Mouse (Mus musculus) left cerebral cortex, postnatal 36 days (tissue): ENCODE measurements around the gene Tmem217. TPM values are rescaled to one million over a fixed set of nuclear protein-coding genes. Genes with fewer than 3 reads are reported as not detected.
"Not testable (repeated sequence)": the region's sequence is repeated elsewhere in the genome, so short reads cannot be mapped to it uniquely, and the experiment has no call there.

Experiments used
- DNase-seq, 2 experiments: peaks; one replicate each; pipeline ENCODE4 v3.0.0; 2021 to 2022; ENCODE audit warnings: low spot score in 2 of 2, mixed read lengths in 1 of 2
- intact Hi-C: fragments of 180-260 bp; cut with DNase I; formaldehyde crosslinking; loops from one replicate; pipeline ENCODE4 v1.15.1; 2025
- total RNA-seq, 2 experiments: library from RNA; stranded (reverse); gene quantifications; 2 replicates each; pipeline ENCODE4 v1.2.3; 2021

Tmem217 gene
- total RNA-seq, 2 experiments from 2014 or later: not detected

- intact Hi-C loops: loop anchor here (5.0 kb wide), 2 partner anchors 128 to 243 kb away; partner anchors contain the start of gene BC004004
- DNase-seq: no peak
These were observed 41.5 kb downstream of the Tmem217 start for GRCm38 (mm10) chr17:29510691-29511090.

DNA sequence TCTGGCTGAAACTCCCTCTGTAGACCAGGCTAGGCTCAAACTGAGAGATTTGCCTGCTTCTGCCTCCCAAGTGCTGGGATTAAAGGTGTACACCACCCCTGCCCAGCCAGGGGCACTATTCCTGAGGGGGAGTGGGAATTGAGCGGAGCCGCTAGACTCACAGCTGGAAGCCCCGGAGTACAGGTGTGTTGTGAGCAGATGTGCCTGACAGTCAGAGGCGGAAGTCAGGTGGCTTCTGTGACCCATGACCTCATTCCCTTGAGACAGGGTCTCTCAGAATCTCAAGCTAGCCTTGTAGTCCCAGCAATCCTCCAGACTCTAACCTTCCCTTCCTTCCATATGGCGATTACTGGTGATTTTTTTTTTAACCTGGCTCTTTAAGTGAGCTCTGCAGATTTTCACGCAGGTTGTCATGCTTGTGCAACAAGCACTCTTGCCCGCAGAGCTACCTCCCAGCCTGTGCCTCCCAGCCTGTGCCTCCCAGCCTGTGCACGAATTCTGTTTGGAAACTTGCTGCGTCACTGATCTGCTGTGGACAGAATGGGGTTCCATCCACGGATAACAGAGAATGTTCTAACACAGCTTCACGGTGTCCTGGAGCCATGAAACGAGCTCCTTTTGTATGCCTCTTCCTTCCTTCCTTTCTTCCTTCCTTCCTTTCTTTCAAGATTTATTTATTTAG, 43.1 kb downstream of the Tmem217 start:
- no peak for DNase-seq
- intact Hi-C loops: no loop called here

- no peak for DNase-seq
- intact Hi-C loops: no loop called here
These were observed 48.5 kb downstream of the Tmem217 start for GRCm38 (mm10) chr17:29503700-29504099.

GRCm38 (mm10) chr17:29502669-29503665, 49.2 kb downstream of the Tmem217 start:
- intact Hi-C loops: no loop called here
- DNase-seq: no peak

- no peak for DNase-seq
- intact Hi-C loops: no loop called here
These were observed 50.0 kb downstream of the Tmem217 start for GRCm38 (mm10) chr17:29502005-29502668.

- intact Hi-C loops: no loop called here
- no peak for DNase-seq
These were observed 51.2 kb downstream of the Tmem217 start for GRCm38 (mm10) chr17:29500802-29501469.

DNA sequence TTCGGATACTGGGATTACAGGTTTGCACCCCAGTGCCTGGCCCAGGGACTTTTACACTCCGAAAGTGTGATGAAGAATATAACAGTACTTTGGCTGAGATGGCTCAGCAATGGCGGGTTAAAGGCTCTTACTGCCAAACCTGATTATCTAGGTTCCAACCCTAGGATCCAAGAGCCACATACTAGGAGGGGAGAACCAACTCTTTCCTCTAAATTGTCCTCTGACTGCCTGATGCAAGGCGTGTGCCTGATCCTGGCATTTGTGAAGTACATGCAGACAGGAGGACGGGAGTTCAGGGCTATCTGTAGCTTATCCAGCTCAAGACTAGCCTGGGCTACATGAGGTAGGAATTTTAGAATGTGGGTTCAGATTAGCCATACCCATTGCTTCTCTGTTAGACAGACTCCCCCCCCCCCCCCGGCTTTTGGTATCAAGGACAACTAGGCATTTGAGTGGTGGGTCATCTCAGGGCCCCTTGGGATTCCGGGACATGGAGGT, 51.9 kb downstream of the Tmem217 start:
- no peak for DNase-seq
- intact Hi-C loops: no loop called here

GRCm38 (mm10) chr17:29499511-29499910, 52.7 kb downstream of the Tmem217 start:
- intact Hi-C loops: no loop called here

DNA sequence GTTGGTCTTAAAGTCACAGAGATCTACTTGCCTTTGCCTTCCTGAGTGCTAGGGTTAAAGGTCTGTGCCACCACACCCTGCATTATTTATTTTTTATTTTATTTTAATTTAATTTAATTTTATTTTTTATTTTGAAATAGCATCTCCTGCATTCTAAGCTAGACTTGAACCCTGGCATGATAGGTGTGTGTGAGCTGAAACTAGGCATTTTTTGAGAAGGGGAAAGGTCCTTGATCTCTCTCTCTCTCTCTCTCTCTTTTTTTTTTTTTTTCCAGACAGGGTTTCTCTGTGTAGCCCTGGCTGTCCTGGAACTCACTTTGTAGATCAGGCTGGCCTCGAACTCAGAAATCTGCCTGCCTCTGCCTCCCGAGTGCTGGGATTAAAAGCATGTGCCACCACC, 53.2 kb downstream of the Tmem217 start:
- DNase-seq, intact Hi-C loops: not testable (repeated sequence)

More at GRCm38 (mm10) chr17:29499511-29499910, 52.7 kb downstream of the Tmem217 start:
- DNase-seq: no peak

DNA sequence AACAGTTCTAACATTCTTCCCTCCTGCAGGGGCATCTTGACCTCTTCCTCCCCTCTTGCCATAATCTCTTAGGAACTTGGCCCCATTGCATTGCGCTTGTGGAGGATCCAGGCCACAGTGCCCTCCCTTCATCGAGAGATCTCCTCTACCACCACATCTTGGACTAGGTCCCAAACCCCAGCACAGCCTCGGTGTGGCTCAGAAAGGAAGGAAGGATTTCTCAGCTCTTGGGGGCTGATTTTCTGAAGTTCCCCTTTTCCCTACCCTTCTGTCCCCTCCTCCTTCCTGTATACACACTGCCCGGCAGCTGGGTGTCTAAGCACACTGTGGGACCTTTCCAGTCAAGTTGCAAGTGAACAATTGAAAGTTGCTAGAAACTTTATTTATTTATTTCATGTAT, 54.2 kb downstream of the Tmem217 start:
- intact Hi-C loops: no loop called here
- no peak for DNase-seq

GRCm38 (mm10) chr17:29497481-29497880, 54.7 kb downstream of the Tmem217 start:
- DNase-seq, intact Hi-C loops: not testable (repeated sequence)

- no peak for DNase-seq
- intact Hi-C loops: no loop called here
These were observed 55.2 kb downstream of the Tmem217 start for GRCm38 (mm10) chr17:29497071-29497354.

GRCm38 (mm10) chr17:29496211-29497070, 55.7 kb downstream of the Tmem217 start:
- intact Hi-C loops: no loop called here
- no peak for DNase-seq

DNA sequence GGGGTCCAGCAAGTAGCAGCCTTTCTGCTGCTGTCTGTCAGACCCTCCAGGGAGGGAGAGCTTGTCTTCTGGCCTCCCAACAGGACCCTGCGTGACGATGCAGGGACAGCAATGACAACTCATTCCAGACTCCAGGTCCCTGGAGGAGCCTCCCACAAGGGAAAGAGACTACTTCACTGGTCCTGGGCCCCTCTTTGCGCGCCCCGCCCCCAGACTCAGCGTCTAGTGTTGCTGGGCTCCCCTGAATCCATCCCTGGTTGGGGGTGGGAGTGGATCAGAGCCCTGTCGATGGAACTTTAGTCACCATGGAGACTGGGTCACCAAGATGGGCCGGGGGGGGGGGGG, 57.5 kb downstream of the Tmem217 start:
- no peak for DNase-seq
- intact Hi-C loops: loop anchor here (5.0 kb wide), 1 partner anchor 227 kb away; the partner anchor contains the start of gene BC004004

GRCm38 (mm10) chr17:29494062-29494731, 58.0 kb downstream of the Tmem217 start:
- intact Hi-C loops: loop anchor here (5.0 kb wide), 1 partner anchor 227 kb away; the partner anchor contains the start of gene BC004004
- DNase-seq: no peak

- DNase-seq: no peak
- intact Hi-C loops: loop anchor here (5.0 kb wide), 1 partner anchor 226 kb away; the partner anchor contains the start of gene BC004004
These were observed 58.7 kb downstream of the Tmem217 start for GRCm38 (mm10) chr17:29493461-29493980.
